Mouse (Mus musculus) forebrain, embryonic 16.5 days (tissue): ENCODE measurements at regions not wholly inside any gene's neighbourhood (a gene's known extent, or its start where the extent isn't known, plus 50 kb on each side); places are given as distances from the start of the nearest gene placed in this dataset.

Source experiments
- ATAC-seq: fragments of 200-750 bp; cut with Nextera tagmentation; 2 replicates; pipeline ENCODE4 v1.8.0; 2017; ENCODE audit warnings: mild to moderate bottlenecking, moderate library complexity
- H3K27ac ChIP-seq: fragments of 300-500 bp; sonication (generic); 2 replicates; pipeline ENCODE4 v1.5.1; 2014; ENCODE audit warnings: low read length, control low read depth
- H3K27me3 ChIP-seq: fragments of 300-500 bp; sonication (generic); replicated peaks from 2 replicates; pipeline ENCODE4 v1.6.1; 2014; ENCODE audit warnings: low read length; ENCODE audit not compliant: control insufficient read depth, insufficient read depth
- H3K36me3 ChIP-seq: fragments of 300-500 bp; sonication (generic); 2 replicates; pipeline ENCODE4 v1.6.1; 2014; ENCODE audit not compliant: control insufficient read depth, insufficient read depth
- H3K4me1 ChIP-seq: fragments of 300-500 bp; sonication (generic); replicated peaks from 2 replicates; pipeline ENCODE4 v1.6.1; 2014; ENCODE audit warnings: low read length; ENCODE audit not compliant: control insufficient read depth, insufficient read depth
- H3K4me2 ChIP-seq: fragments of 300-500 bp; sonication (generic); 2 replicates; pipeline ENCODE4 v1.6.1; 2014; ENCODE audit warnings: mild to moderate bottlenecking, low read length, control low read depth
- H3K4me3 ChIP-seq: fragments of 300-500 bp; sonication (generic); replicated peaks from 2 replicates; pipeline ENCODE4 v1.5.1; 2014; ENCODE audit warnings: mild to moderate bottlenecking, low read length, control low read depth
- H3K9ac ChIP-seq: fragments of 300-500 bp; sonication (generic); replicated peaks from 2 replicates; pipeline ENCODE4 v1.6.1; 2014; ENCODE audit warnings: low read depth, low read length, control low read depth
- H3K9me3 ChIP-seq: fragments of 300-500 bp; sonication (generic); 2 replicates; pipeline ENCODE4 v1.6.1; 2016; ENCODE audit warnings: low read length; ENCODE audit not compliant: control insufficient read depth
- whole genome bisulfite sequencing: fragments of 180-500 bp; shearing (Covaris S2); extraction: QIAGEN DNeasy Blood & Tissue Kit; methylation state at CpG from one replicate; pipeline ENCODE4 v1.1.7; 2014; 5-methylcytosine and 5-hydroxymethylcytosine counted together

- H3K4me1 ChIP-seq: peaks cover 4% of the 10 kb centered on the region
- no peaks in the 10 kb centered on the region for H3K27me3 ChIP-seq
- H3K9ac ChIP-seq: no peak overlapping the region
- H3K9me3 ChIP-seq: 0 out of 2 replicates have a peak, but pooled peaks cover 2% of the 10 kb centered on the region
- no peak for ATAC-seq
- no peak overlapping the region for H3K27ac ChIP-seq
- no peaks in the 10 kb centered on the region for H3K36me3 ChIP-seq
- H3K4me3 ChIP-seq: no peak overlapping the region
- H3K4me2 ChIP-seq: no peak overlapping the region
- WGBS: 87% methylated on average over 3 of the region's 3 CpGs
These were observed 122.4 kb downstream of the Chst1 start for GRCm38 (mm10) chr2:92721951-92722350.

GRCm38 (mm10) chr2:92723618-92724263 lies 124.2 kb downstream of the Chst1 start:
- ATAC-seq: peak; percentile 83

GRCm38 (mm10) chr2:92726640-92727039 lies 127.1 kb downstream of the Chst1 start:
- Histone ChIP-seq H3K4me1 (peaks cover 5% of the 10 kb centered on the region), H3K4me2 (no peak overlapping the region), H3K27me3 (no peaks in the 10 kb centered on the region), H3K9ac (no peak overlapping the region), H3K36me3 (no peaks in the 10 kb centered on the region), H3K9me3 (no peaks in the 10 kb centered on the region), H3K4me3 (no peak overlapping the region), H3K27ac (0 out of 2 replicates have a peak overlapping the region, but pooled peaks have one; percentile 11)
- 40% methylated on average over 7 of the region's 7 CpGs for WGBS
- ATAC-seq: no peak

More at GRCm38 (mm10) chr2:92723618-92724263, 124.2 kb downstream of the Chst1 start:
- peaks cover 5% of the 10 kb centered on the region for H3K4me1 ChIP-seq
- H3K9me3 ChIP-seq: 0 out of 2 replicates have a peak, but pooled peaks cover 2% of the 10 kb centered on the region
- no peaks in the 10 kb centered on the region for H3K36me3 ChIP-seq
- peak overlapping the region; percentile 48 for H3K27ac ChIP-seq
- 42% methylated on average over 9 of the region's 9 CpGs for WGBS
- no peak overlapping the region for H3K4me2 ChIP-seq
- H3K9ac ChIP-seq: no peak overlapping the region
- no peaks in the 10 kb centered on the region for H3K27me3 ChIP-seq
- no peak overlapping the region for H3K4me3 ChIP-seq

GRCm38 (mm10) chr2:92727241-92727640 lies 127.7 kb downstream of the Chst1 start:
- Histone ChIP-seq H3K4me1 (peaks cover 5% of the 10 kb centered on the region), H3K4me2 (no peak overlapping the region), H3K4me3 (no peak overlapping the region), H3K27ac (no peak overlapping the region), H3K36me3 (no peaks in the 10 kb centered on the region), H3K9me3 (no peaks in the 10 kb centered on the region), H3K27me3 (no peaks in the 10 kb centered on the region), H3K9ac (no peak overlapping the region)
- WGBS: 89% methylated on average over 2 of the region's 2 CpGs
- ATAC-seq: no peak

GRCm38 (mm10) chr2:92728388-92728787 lies 128.9 kb downstream of the Chst1 start:
- Histone ChIP-seq H3K4me2 (no peak overlapping the region), H3K27me3 (no peaks in the 10 kb centered on the region), H3K9me3 (no peaks in the 10 kb centered on the region), H3K27ac (no peak overlapping the region), H3K9ac (no peak overlapping the region), H3K4me3 (no peak overlapping the region), H3K36me3 (no peaks in the 10 kb centered on the region), H3K4me1 (peaks cover 5% of the 10 kb centered on the region)
- WGBS: 78% methylated on average over 3 of the region's 3 CpGs
- no peak for ATAC-seq

GRCm38 (mm10) chr2:92730371-92730770 lies 130.9 kb downstream of the Chst1 start:
- no peak overlapping the region for H3K4me3 ChIP-seq
- no peaks in the 10 kb centered on the region for H3K36me3 ChIP-seq
- no peak overlapping the region for H3K9ac ChIP-seq
- H3K9me3 ChIP-seq: no peaks in the 10 kb centered on the region
- no peak for ATAC-seq
- H3K27me3 ChIP-seq: no peaks in the 10 kb centered on the region
- peaks cover 5% of the 10 kb centered on the region for H3K4me1 ChIP-seq
- WGBS: 94% methylated on average over 6 of the region's 6 CpGs
- no peak overlapping the region for H3K27ac ChIP-seq
- no peak overlapping the region for H3K4me2 ChIP-seq

- no peak overlapping the region for H3K9ac ChIP-seq
- no peaks in the 10 kb centered on the region for H3K4me1 ChIP-seq
- H3K4me2 ChIP-seq: no peak overlapping the region
- no peak overlapping the region for H3K4me3 ChIP-seq
- H3K9me3 ChIP-seq: no peaks in the 10 kb centered on the region
- no peaks in the 10 kb centered on the region for H3K36me3 ChIP-seq
- no peaks in the 10 kb centered on the region for H3K27me3 ChIP-seq
- no peak overlapping the region for H3K27ac ChIP-seq
- no peak for ATAC-seq
- 90% methylated on average over 1 of the region's 1 CpGs for WGBS
These were observed 133.9 kb downstream of the Chst1 start for GRCm38 (mm10) chr2:92733403-92733802.

- H3K27ac ChIP-seq: no peak overlapping the region
- no peaks in the 10 kb centered on the region for H3K9me3 ChIP-seq
- no peak overlapping the region for H3K4me3 ChIP-seq
- no peak for ATAC-seq
- no peak overlapping the region for H3K4me2 ChIP-seq
- H3K27me3 ChIP-seq: no peaks in the 10 kb centered on the region
- H3K9ac ChIP-seq: no peak overlapping the region
- no peaks in the 10 kb centered on the region for H3K36me3 ChIP-seq
- WGBS: 86% methylated on average over 5 of the region's 5 CpGs
- H3K4me1 ChIP-seq: no peaks in the 10 kb centered on the region
These were observed 136.3 kb downstream of the Chst1 start for GRCm38 (mm10) chr2:92735784-92736183.

- Histone ChIP-seq H3K27ac (no peak overlapping the region), H3K9me3 (no peaks in the 10 kb centered on the region), H3K27me3 (no peaks in the 10 kb centered on the region), H3K4me1 (no peaks in the 10 kb centered on the region), H3K4me2 (no peak overlapping the region), H3K4me3 (no peak overlapping the region), H3K36me3 (no peaks in the 10 kb centered on the region), H3K9ac (no peak overlapping the region)
- WGBS: 83% methylated on average over 1 of the region's 1 CpGs
- ATAC-seq: no peak
These were observed 137.8 kb downstream of the Chst1 start for GRCm38 (mm10) chr2:92737301-92737700.

- Histone ChIP-seq H3K4me3 (no peak overlapping the region), H3K4me1 (no peaks in the 10 kb centered on the region), H3K9ac (no peak overlapping the region), H3K9me3 (no peaks in the 10 kb centered on the region), H3K27me3 (no peaks in the 10 kb centered on the region), H3K36me3 (no peaks in the 10 kb centered on the region), H3K4me2 (no peak overlapping the region), H3K27ac (no peak overlapping the region)
- ATAC-seq: no peak
- WGBS: 85% methylated on average over 4 of the region's 4 CpGs
These were observed 140.1 kb downstream of the Chst1 start for GRCm38 (mm10) chr2:92739576-92739975.
